Mouse (Mus musculus): ENCODE results near the gene Ranbp3l.

Gene Ranbp3l

GRCm38 (mm10) chr15:9070912-9071555 lies 103.3 kb downstream of the Ranbp3l start, which contains the start of gene Nadk2:
Gene Nadk2 (plus strand): TSS chr15:9071260.
- DNase-seq (ENCODE audit: low spot score): peak; percentile 96

DNA sequence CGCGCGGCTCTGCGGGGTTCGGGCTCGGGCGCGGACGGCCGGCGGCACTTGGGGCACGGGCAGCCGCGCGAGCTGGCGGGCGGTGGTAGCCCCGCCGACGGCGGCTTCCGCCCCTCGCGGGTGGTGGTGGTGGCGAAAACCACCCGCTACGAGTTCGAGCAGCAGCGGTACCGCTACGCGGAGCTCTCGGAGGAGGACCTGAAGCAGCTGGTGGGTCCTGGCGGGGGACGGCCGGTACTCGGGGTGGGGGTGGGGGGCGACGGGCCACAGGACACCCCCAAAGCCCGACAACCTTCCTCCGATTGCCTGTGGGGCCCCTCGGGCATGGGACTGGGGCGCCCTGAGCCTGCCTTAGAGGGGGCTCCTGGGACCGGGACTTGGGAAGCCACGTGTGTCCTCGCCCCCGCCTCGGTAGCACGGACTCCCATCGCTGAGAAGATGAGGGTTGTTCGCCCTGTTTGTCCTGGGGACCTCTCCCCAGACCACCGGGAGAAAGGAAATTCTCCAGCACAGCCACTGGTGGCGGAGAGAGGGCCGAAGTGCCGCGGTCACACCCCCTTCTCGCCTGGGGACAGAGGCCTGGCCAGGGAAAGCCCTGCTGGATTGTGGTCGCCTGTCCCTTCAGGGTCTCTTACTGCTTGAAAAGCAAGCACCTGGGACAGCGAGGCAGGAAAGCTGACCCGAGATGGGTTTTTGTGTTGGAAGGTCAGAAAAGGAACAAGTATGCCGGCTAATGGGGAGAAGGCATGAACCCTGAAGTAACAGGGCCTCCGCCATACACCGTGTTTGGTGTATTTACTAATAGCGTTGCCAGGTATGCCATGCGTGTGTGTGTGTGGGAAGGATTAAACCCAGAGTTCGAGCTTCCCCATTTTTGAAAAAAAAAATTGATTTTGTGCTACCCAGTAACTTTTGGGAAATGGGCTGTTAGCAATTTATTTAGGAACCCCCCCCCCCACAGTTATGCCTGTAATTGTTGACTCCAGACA lies 104.1 kb downstream of the Ranbp3l start:
- DNase-seq (ENCODE audit: low spot score): no peak

- DNase-seq (ENCODE audit: low spot score): no peak
Measured at GRCm38 (mm10) chr15:9072630-9073029, 104.9 kb downstream of the Ranbp3l start.

DNA sequence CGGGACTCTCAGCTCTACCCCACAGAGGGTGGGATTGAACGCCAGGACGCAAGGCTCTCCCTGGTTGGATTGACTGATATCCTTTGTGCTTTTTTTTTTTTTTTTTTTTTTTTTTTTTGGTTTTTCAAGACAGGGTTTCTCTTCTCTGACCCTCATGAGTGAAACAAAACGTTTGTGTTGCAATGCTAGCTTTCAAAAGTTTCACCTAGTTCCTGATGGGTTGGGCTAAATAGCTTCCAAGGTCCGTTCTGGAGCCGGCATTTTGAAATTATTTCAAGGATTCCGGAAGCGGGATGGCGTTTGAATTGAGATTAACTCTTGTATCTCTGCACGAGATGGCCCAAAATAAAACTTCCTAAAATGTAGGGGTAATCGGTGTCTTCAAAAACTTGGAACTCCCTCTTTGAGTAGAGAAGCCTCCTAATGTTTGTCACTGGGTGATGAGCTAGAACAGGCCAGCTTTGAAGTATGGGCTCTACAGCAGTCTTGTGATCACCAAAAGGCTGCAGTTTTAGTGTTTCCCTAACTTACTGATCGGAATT lies 105.4 kb downstream of the Ranbp3l start:
- no peak for DNase-seq (ENCODE audit: low spot score)

- DNase-seq (ENCODE audit: low spot score): no peak
Measured at GRCm38 (mm10) chr15:9073684-9074083, 105.9 kb downstream of the Ranbp3l start.

DNA sequence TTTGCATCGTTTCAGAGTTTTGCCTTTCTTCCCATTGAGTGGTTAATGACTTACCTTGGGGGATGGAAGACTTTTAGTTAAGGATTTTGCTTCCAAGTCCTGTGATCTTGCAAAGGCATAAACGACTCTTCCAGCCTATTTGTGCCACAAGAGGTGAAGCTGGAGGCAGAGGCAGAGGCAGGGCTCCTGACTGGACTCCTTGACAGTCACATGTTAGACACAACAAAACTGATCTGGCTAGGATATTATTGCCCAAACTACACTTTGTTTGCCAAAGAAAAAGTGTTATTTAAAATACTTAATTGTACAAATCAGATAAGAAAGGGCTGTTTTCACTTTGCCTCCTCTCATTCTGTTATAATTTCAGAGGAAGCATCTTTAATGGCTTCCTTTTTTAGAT lies 106.4 kb downstream of the Ranbp3l start:
- no peak for DNase-seq (ENCODE audit: low spot score)

GRCm38 (mm10) chr15:9074671-9075070 lies 106.9 kb downstream of the Ranbp3l start:
- DNase-seq (ENCODE audit: low spot score): no peak

GRCm38 (mm10) chr15:9075608-9076200 lies 108.0 kb downstream of the Ranbp3l start:
- no peak for DNase-seq (ENCODE audit: low spot score)

DNA sequence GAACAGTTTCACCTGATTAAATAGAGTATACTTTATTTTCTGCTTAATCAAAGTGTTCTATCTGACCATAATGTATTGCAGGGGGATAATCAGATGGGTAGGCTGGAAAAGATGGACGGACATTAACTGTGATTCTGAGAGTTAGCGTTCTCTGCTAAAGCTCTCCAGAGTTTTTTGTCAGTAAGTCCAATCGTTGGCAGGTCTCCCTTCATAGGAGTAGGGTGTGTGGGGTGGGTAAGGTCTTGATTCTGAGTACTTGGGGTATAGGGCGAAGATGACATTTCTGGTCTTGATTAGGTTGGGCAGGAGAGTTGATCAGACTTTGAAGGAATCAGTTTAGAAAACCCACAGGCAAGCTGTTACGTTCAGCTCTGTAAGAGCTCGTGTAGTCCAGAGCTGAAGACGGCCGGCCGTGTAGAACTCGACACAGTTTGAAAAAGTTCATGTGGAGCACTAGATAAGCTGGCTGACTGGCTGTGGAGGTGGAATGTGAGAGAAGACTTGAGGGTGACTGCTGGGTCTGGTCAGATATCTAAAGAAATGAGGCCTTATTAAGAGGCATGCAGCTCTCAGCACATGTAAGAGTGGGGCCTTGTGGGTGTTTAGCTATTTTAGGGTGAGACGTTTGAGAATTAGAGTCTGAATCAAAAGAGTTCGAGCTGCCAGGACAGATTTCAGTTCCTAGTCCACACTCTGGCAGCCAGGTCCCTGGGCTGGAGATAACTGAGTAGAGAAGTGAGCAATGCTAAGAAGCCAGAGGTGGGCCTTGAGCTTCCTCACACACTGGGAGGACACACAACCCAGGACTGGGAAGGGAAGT lies 110.9 kb downstream of the Ranbp3l start:
- no peak for DNase-seq (ENCODE audit: low spot score)

GRCm38 (mm10) chr15:9079626-9080025 lies 111.9 kb downstream of the Ranbp3l start:
- no peak for DNase-seq (ENCODE audit: low spot score)

DNA sequence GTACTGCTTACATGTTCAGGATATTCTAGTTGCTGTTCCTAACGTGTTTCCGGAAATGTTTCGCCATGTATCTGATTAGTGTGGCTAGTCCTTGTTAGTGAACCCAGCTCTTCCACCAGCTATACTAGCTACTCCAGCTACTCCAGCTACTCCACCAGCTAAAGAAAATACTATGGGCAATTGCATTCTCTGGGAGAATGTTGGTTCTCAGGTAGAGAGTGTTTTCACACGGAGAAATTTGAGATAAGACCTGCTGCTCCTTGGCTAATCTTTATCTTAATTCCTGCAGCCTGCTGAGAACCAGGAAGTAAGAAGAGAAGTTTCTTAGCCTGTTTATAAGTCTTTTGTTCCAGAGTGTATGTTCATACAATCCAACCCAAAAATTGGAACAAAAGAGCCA lies 112.5 kb downstream of the Ranbp3l start:
- DNase-seq (ENCODE audit: low spot score): no peak

GRCm38 (mm10) chr15:9081294-9081693 lies 113.5 kb downstream of the Ranbp3l start:
- DNase-seq (ENCODE audit: low spot score): no peak

GRCm38 (mm10) chr15:9082753-9083152 lies 115.0 kb downstream of the Ranbp3l start:
- no peak for DNase-seq (ENCODE audit: low spot score)

DNA sequence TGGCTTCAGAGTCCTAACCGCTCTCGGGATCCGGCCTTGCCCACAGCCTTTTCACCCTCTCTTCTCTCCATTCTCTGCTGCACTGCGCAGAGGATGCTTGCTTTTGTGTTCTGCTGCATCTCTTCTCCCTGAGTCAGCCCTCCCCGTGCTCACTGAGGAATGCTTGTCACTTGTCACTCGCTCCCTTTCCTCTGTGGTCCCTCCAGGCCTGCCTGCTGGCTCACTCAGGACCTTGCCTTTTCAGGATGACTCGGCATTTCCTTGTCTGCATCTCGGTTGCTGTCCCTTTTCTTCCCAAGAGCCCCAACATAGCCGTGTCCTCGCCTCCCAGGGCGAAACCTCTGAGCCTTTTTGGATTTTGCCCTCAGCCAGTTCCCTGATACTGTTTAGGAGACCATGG lies 119.1 kb downstream of the Ranbp3l start:
- no peak for DNase-seq (ENCODE audit: low spot score)

- no peak for DNase-seq (ENCODE audit: low spot score)
Measured at GRCm38 (mm10) chr15:9087421-9087820, 119.7 kb downstream of the Ranbp3l start.

GRCm38 (mm10) chr15:9087895-9088682 lies 120.3 kb downstream of the Ranbp3l start:
- DNase-seq (ENCODE audit: low spot score): no peak

- DNase-seq (ENCODE audit: low spot score): no peak
Measured at GRCm38 (mm10) chr15:9088683-9089072, 120.9 kb downstream of the Ranbp3l start.

DNA sequence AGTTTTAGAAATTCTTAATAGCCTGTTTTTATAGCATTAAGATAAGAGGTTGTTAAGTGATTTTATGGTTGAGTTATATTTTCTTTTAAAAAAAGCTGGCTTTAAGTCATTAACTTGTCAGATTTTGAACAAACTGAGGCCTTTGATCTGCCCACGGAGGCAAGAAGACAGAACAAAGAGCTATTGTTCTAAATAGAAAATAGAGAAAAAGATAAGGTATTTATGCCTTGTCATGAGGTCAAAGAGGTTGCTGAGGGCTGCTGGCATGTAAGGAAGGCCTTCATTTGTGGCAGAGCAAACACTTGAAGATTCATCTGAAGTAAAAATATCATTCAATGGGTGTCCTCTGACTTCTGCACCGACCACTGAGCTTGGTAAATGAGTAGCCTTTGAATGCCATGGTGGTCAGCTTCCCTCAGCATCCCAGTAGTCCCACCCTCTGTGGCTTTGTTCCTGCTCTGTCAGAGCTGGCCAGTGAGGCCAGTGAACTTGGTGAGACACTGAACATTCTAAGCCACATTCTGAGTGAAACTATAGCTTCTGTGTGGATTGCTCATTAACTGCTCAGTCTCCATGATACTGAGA lies 121.5 kb downstream of the Ranbp3l start:
- DNase-seq (ENCODE audit: low spot score): no peak

DNA sequence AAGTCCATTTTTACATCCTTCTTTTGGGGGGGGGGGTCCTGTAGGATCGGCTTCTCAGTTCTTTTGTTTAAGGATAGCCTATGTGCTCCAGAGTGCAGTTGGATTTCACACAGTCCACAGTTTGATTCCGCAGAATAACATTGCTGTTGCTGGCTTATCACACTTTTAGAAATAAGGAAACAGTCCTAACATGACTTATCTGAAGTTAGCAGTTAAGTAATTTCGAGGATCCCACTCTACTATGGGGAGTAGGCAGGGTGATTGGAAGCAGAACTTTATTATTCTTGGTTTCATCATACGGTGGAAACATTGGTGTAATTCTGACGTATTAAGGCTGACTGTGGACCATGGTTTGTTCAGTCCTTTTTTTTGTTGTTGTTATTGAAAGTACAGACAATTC lies 122.9 kb downstream of the Ranbp3l start:
- DNase-seq (ENCODE audit: low spot score): no peak

- no peak for DNase-seq (ENCODE audit: low spot score)
Measured at GRCm38 (mm10) chr15:9093598-9094365, 126.0 kb downstream of the Ranbp3l start.

Measured in urinary bladder, postnatal 10 days (tissue).